Mouse (Mus musculus) splenic B cell, adult 2 months (primary cell): Measurements from ENCODE around the gene Sbf2.
"Not testable (repeated sequence)": the region's sequence is repeated elsewhere in the genome, so short reads cannot be mapped to it uniquely, and the experiment has no call there.

Source experiments
- DNase-seq: peaks from one replicate; pipeline ENCODE4 v3.0.0-alpha.2; 2011; ENCODE audit warnings: low read depth, low spot score
- H3K27me3 ChIP-seq: 2 replicates; pipeline ENCODE4 v1.6.1; 2012; ENCODE audit warnings: mild to moderate bottlenecking, low read length, moderate library complexity, mixed read lengths; ENCODE audit not compliant: control insufficient read depth, poor library complexity, insufficient read depth, severe bottlenecking
- H3K36me3 ChIP-seq: 2 replicates; pipeline ENCODE4 v1.6.1; 2012; ENCODE audit warnings: mild to moderate bottlenecking, low read length, moderate library complexity, mixed read lengths; ENCODE audit not compliant: control insufficient read depth, poor library complexity, insufficient read depth, severe bottlenecking

Gene Sbf2

DNA sequence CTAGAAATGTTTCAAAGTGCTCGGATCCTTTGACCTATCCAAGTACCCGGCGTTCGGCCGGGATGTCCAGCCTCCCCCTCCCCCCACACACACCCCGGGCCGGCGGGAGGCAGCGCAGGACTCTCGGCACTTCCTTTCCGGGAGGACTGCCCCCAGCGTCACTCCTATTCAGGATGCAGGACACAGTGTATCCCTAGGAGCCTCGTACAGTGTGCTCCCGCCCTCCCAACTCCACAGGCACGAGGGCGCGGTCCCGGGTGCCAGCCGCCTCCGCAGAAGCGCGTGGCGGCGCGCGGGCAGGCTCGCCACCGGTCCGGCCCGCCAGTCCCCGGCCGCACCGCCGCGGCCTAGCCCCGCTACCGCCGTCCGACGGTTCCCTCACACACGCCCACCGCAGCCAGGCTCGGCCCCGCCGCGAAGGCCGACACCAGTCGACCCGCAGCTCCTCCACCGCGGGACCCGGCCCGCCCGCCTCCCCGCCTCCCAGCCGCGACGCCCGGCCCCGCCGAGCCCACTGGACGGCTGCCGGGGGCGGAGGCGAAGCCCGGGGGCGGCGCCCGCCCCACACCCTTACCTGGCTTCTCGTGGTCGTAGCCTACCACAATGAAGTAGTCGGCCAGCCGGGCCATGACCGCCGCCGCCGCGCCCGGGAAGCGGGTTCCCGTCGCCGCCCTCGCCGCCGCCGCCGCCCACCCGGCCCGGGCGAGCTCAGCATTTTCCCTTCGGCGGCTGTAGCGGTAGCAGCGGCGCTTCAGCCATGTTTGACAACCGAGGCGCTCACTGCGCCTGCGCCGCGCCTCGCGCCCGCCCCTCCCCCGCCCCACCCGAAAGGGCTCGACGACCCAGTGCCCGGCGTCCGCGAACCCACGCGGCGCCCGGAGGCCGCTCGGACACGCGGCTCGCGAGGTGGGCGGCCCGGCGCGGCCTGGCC is at the start of gene Sbf2:
Gene Sbf2 (minus strand): TSS at position 790 of the 931 bp plus-strand sequence.
- H3K27me3 ChIP-seq: peaks cover 1% of the 10 kb centered on the region
- peak; percentile 81 for DNase-seq
- H3K36me3 ChIP-seq: no peaks in the 10 kb centered on the region

DNA sequence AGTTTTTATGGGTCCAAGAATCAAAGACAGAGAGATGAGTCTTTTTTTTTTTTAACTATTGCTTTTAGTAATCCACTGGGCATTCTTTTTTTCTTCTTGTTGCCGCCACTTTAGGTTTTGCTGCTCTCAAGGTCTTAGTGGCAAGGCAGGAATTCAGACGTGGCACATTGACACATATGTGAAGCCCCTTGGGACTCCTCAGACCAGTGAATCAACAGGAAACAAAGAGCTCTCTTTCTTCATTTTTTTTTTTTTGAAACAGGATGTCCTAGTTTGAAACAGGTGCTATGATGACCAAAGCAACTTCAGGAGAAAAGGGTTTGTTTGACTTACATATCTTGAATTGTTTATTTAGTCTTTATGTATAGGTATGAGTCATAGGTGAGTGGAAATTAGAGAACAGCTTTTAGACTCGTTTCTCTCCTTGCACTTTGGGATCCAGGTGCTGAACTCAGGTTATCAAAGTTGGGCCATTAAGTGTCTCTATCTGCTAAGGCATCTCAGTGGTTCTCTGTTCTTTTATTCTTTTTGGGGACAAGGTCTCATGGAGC is 43.7 kb upstream of the Sbf2 start:
- Histone ChIP-seq H3K27me3 (no peaks in the 10 kb centered on the region), H3K36me3 (no peaks in the 10 kb centered on the region)
- peak; percentile 53 for DNase-seq

DNA sequence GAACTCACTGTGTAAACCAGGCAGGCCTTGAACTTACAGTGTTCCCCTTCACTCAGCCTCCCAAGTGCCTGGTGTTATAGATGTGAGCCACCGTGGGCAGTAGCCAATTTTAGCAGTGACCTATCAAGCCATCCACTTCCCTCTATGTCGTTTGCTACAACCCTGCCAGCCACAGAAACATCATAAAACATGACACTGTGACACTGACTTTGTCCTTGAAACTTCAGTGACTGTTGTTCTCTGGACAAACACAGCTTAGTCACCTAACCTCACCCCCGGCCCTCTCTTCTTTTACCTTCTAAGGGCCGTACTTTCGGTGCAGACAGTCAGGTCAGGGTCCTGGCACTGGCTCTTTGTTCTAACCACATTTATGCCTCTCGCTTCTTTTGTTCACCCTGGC is 41.2 kb upstream of the Sbf2 start:
- Histone ChIP-seq H3K27me3 (no peaks in the 10 kb centered on the region), H3K36me3 (no peaks in the 10 kb centered on the region)
- DNase-seq: no peak

GRCm38 (mm10) chr7:110655230-110655629 is 40.5 kb upstream of the Sbf2 start:
- Histone ChIP-seq H3K36me3 (no peaks in the 10 kb centered on the region), H3K27me3 (no peaks in the 10 kb centered on the region)
- no peak for DNase-seq

- no peaks in the 10 kb centered on the region for H3K36me3 ChIP-seq
- DNase-seq: no peak
- H3K27me3 ChIP-seq: no peaks in the 10 kb centered on the region
Observed at GRCm38 (mm10) chr7:110651091-110651490, 36.4 kb upstream of the Sbf2 start.

- no peak for DNase-seq
- no peaks in the 10 kb centered on the region for H3K27me3 ChIP-seq
- no peaks in the 10 kb centered on the region for H3K36me3 ChIP-seq
Observed at GRCm38 (mm10) chr7:110650491-110650890, 35.8 kb upstream of the Sbf2 start.

- no peaks in the 10 kb centered on the region for H3K27me3 ChIP-seq
- no peak for DNase-seq
- H3K36me3 ChIP-seq: no peaks in the 10 kb centered on the region
Observed at GRCm38 (mm10) chr7:110649133-110649987, 34.6 kb upstream of the Sbf2 start.

DNA sequence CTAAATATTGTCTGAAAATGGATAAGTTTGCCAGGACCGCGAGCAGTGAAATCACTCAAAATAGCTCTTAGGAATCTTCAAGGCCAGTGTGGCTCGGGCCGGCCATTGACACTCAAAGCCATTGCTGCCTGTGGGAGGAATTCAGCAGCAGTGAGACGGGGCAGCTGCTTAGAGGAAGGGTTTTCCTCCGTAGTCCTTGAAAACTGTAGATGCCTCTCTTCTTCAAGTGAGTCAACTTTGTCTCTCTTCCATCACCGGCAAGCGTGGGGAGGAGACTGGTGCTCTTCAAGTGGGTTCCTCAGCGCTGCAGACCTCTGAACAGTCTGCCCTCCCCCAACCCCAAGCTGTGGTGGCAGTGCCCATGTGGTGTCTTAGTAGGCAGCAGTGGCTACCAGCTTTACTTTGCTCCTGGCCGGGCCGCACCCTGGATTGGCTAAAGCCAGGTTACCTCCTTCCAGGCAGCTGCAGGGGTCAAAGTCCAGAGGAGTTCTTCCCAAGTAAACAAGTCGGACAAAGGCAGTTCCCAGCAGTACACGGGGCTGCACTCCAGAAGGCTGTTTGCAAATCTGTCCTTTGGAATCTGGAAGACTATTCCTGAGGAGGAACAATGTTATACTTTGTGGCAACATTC is 33.8 kb upstream of the Sbf2 start:
- Histone ChIP-seq H3K36me3 (no peaks in the 10 kb centered on the region), H3K27me3 (no peaks in the 10 kb centered on the region)
- DNase-seq: no peak

DNA sequence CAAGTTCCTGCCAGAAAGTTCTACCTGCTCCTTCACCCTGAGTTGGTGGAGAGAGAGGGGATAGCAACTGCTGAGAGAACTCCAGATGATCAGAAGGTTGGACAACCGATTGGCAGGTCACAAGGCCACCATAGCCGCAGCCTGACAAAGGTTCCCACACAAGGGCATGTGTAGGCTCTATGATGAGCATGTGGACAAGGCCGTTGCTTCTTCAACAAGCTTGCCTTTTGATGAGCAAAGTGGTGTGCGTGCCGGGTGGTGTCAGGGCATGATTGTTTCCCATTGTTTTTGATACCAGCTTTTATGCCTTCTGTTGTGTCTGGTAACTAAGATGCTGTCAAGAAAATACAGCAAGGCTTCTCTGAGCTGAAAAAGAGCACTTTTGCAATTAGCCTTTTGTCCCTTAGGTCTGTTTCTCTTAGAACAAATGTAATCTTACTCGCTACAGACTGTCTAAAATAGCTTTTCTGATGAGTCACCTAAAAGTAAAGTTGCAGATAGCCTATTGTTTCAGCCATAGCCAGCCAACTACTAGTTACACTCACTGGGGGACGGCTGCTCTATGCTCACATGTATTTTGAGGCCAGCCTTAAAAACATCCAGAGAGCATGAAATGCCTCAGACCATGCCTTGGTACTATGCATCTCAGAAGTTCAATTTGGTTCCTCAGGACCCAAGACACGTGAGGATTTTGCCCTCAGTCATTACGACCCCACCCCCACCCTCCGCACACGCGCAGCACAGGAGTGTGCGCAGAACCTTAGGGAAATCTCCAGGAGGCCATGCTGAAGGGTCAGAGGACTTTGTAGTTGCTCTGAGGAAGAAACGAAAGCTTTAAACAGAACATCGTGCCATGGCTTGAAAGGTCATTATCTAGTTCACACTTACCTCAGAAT is 33.1 kb upstream of the Sbf2 start:
- no peak for DNase-seq
- Histone ChIP-seq H3K27me3 (no peaks in the 10 kb centered on the region), H3K36me3 (no peaks in the 10 kb centered on the region)

- no peak for DNase-seq
- Histone ChIP-seq H3K27me3 (no peaks in the 10 kb centered on the region), H3K36me3 (no peaks in the 10 kb centered on the region)
Observed at GRCm38 (mm10) chr7:110646611-110647407, 32.1 kb upstream of the Sbf2 start.

DNA sequence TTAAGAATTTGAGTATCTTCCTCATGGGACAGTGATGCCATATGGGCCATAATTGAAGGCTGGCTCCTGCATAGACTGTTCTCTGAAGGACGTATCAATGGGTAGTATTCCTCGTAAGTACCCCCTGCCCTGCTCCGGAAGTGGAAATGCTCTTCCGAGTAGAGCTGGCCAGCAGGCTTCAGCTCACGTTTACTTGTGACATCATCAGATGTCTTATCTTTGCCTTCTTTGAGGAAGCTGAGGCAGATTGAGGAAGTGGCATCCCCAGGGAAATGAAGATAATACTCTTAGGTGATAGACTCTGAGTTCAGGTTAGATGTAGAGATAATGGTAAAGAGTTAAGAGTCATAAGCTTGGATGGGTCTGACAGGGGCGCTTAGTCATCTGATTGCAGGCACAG is 31.1 kb upstream of the Sbf2 start:
- peak; percentile 76 for DNase-seq
- Histone ChIP-seq H3K27me3 (no peaks in the 10 kb centered on the region), H3K36me3 (no peaks in the 10 kb centered on the region)

GRCm38 (mm10) chr7:110645311-110645710 is 30.6 kb upstream of the Sbf2 start:
- peak; percentile 71 for DNase-seq
- Histone ChIP-seq H3K27me3 (no peaks in the 10 kb centered on the region), H3K36me3 (no peaks in the 10 kb centered on the region)

DNA sequence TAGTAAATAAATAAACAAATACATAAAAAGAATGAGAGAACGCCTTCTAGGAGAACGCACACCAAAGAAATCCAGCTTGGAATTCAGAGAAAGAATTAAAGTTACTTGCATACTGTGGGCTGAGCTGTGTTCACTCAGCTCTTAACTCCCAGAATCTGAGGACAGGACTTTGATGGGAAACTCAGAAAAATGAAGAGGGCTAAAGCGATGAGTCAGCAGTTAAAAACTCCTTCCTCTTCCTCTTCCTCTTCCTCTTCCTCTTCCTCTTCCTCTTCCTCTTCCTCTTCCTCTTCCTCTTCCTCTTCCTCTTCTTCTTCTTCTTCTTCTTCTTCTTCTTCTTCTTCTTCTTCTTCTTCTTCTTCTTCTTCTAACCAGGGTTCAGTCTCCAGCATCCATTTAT is 25.2 kb upstream of the Sbf2 start:
- H3K36me3 ChIP-seq, H3K27me3 ChIP-seq, DNase-seq: not testable (repeated sequence)
